Mouse (Mus musculus) heart, postnatal 10 days (tissue): ENCODE results near the gene Mvb12a. TPM values are rescaled to one million over a fixed set of nuclear protein-coding genes. Genes with fewer than 3 reads are reported as not detected.
A peak's percentile ranks its signal among the peaks of the same experiment; 100 is the strongest.

Experiments used
- DNase-seq, 2 experiments: peaks; one replicate each; pipeline ENCODE4 v3.0.0; 2021
- intact Hi-C: fragments of 180-260 bp; cut with DNase I; formaldehyde crosslinking; loops from one replicate; pipeline ENCODE4 v1.15.1; 2025
- total RNA-seq, 2 experiments: library from RNA; stranded (reverse); gene quantifications; 2 replicates each; pipeline ENCODE4 v1.2.3; 2021

Gene Mvb12a
- total RNA-seq, 2 experiments from 2014 or later, result 30.2 to 32.5 TPM

DNA sequence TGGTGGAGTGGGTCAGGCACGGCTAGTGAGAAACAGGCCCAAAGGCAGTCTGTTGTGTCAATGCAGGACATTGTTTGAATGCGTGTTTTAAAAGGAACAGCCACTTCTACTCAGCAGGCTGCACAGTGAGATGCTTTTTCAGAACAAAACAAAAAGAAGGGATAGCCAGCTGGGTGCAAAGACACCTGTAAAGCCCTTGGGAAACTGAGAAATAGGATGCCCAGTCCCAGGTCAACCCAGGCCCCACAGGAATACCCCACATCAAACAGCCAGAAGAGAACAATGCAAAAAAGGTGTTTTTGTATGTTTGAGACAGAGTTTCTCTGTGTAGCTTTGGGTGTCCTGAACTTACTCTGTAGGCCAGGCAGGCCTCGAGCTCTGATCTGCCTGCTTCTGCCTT lies 46.0 kb downstream of the Mvb12a start:
- intact Hi-C loops, result no loop called here
- no peak for DNase-seq

DNA sequence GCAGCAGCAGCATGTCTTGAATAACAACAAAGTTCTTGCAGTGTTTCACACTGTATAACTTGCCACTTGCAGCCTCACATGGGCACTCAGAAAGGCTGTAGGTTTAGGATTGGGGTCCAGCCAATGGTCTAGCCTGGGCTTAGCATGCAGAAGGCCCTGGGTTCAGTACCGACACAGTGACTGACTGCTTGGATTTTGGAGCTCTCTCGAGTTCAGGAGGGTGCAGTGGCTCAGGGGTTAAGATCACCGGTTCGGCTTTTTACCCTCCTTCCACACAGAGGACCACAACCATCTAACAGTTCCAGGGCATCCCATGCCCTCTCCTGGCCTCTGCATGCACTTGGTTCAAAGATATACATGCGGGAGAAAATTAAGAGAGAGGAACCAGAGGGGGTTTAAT lies 48.3 kb downstream of the Mvb12a start:
- peak in 1 of 2 experiments; percentile 18 for DNase-seq
- intact Hi-C loops, result no loop called here

DNA sequence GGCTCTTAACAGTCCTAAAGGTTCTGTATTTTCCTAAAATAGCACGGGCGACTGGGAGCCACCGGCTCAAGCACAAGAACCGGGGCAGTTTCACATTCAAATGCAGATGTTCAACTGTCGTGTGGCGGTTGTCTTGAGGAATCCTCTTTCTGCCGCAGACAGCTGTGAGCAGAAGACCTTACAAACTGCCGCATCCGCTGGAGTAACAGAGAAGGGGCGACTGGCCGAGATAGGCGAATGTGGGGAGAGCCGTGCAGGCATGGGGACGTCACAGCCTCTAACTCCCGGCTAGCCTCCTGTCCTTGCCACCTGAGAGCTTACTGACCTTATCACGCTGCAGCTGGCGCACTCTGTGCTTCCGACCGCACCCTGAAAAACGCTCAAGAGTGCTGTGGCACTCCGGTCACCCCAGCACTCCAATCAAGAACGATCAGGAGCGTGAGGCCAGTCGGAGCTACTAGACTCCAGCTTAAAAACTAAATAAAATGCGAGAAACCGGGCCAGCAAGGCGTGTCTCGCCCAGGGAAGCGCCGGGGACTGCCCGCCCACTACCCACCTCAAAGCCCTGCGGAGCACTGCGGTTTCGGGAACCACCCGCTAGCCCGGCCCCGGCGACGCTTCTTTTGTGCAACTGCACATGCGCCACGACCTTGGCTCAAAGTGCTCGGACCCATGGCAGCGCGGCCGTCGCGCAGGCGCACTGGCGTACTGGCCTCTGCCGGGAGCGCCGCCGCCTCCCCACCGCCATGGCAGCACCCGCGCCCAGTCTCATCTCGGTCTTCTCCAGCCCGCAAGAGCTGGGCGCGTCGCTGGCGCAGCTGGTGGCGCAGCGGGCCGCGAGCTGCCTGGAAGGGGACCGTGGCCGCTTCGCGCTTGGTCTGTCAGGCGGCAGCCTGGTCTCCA lies 49.0 kb downstream of the Mvb12a start, which contains the start of gene Pgls:
Gene Pgls (plus strand): TSS at position 706 of the 903 bp plus-strand sequence.
- intact Hi-C loops, result no loop called here

DNA sequence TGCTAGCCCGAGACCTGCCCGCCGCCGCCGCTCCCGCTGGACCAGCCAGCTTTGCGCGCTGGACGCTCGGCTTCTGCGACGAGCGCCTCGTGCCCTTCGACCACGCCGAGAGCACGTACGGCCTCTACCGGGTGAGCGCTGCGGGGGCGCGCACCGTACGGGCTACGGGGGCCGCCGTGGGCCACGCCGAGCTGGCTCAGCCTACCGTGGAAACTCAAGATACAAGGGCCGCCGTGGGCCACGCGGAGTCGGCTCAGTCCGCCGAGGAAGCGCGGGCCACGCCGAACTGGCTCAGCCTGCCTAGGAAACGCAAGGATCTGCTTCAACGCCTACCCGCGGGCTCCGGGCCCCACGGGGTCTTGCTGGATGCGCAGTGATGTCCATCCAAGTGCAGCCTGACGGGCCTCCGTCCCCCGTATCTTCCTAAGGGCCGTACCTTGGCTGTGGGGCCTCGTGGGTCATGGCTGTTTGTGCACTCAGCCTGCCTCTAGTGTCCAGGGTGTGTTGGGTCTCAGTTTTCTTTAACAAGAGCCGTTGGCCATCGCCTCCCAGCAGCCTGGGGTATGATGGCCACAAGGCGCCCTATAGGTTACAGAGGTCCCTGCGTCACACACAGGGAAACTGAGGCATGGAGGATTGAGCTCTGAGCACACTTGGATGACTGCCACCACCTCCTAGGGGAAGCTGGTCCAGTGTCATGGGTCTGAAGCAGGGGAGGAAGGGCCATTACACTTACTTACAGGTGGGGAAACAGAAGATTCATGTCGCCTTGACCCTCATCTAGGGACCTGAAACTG lies 49.9 kb downstream of the Mvb12a start:
- peak in 1 of 2 experiments; percentile 85 for DNase-seq
- intact Hi-C loops, result no loop called here

More for the DNA sequence above, 49.0 kb downstream of the Mvb12a start, which contains the start of gene Pgls:
- peak; percentile 96 to 97 for DNase-seq

DNA sequence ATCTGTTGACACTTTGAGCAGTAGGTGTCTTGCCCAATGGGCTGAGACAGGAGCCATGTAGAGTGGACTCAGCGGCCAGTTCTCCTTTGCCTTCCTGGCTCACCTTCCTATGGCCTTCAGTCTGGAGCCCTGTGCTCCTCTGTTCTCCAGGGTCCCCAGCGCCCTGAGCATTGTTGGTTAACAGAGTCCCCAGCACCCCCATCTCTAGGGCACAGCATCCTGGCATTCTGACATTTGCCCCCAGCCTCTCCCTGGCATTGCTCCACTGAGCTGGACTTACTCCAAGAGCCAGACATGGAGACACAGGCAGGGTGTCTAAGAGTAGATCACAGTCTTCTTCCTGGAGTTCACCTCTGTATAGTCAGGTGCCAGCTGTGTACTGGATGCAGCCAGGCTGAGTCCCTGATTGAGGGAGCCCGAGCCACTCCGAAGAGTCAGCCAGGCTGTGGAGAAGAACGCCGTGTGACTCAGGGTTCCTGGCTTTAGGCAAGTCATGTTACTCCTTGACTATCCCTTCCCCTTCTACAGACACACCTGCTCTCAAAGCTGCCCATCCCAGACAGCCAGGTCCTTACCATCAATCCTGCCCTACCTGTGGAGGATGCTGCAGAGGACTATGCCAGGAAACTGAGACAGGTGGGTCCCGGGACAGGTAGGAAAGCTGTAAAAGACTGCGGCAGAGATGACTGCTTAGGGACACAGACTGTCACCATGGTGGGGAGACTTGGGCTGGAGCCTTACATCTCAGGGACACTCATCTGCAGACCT lies 51.0 kb downstream of the Mvb12a start:
- intact Hi-C loops, result no loop called here

DNA sequence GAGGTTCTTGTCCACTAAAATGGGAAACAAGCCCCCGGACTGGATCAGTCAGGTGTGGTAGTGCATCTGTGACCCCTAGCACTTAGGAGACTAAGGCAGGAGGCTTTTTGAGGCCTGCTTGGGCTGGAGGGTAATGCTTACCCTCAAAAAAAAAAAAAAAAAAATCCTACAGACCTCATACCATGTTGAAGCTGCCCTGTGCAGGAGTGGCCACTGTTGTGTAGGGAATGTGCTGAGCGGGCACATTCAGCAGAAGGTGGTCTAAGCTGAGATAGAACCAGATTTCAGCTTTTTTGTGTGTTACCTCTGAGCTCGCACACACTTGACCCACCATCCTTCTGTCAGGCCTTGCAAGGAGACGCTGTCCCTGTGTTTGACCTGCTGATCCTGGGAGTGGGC lies 51.6 kb downstream of the Mvb12a start:
- intact Hi-C loops, result no loop called here
- DNase-seq, result no peak

More for the DNA sequence above, 51.0 kb downstream of the Mvb12a start:
- no peak for DNase-seq

DNA sequence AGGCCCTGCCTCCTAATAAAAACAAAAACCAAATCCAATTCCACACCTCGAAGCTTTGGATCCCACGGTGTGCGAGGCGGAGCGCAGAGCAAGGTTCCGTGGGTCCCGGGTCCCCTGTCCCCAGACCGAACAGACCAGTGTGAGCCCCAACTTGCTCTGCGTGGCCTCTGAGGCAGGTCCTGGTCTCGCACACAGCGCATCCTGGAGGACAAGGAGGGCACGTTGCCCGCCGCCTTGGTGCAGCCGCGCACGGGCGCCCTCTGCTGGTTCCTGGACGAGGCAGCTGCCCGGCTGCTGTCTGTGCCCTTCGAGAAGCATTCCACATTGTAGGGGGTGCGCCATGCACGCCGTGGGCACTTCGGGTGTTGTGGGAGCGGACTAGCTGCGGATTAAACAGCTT lies 53.1 kb downstream of the Mvb12a start:
- intact Hi-C loops, result loop anchor here (1.0 to 2.0 kb wide), 3 partner anchors 35 to 155 kb away; no protein-coding TSS in a partner anchor
- peak; percentile 90 to 94 for DNase-seq

DNA sequence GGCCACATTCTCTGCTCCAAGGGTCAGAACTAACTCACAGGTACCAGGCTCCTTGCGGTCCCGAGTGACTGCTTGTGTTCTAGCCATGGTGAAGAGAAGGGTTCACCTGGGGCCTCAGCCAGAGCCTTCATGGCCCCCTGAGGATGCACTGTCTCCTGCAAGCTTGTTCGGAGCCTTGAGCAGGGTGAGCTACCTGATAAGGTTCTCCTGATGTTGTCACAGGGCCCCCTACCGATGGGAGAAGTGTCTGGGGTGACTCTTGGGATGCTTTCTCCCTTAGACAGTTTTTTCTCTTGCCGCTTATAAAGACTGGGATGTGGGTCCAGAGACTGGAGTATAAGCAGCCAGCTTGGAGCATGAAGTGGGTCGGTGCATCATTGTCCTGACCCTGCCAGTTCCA lies 53.7 kb downstream of the Mvb12a start:
- intact Hi-C loops, result loop anchor here (1.0 to 2.0 kb wide), 3 partner anchors 35 to 156 kb away; no protein-coding TSS in a partner anchor

DNA sequence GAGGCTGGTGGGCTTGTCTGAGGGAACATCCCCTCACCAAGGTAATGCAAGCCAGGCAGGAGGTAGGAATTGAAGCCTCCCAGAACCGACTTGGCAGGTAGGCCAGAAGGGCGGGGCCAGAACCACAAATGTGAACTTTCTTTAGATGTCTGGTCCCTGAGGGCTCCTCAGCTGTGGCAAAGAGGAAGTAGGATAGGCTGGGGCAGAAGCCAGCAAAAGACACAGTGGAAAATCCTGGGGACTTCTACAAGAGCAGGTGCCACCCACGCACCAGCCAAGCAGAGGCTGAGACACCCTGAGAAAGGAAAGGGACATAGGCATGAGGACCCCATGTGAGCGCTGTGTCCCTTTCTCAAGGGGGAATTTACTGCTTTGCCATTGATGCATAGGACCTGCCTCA lies 54.1 kb downstream of the Mvb12a start:
- intact Hi-C loops, result loop anchor here (1.0 to 2.0 kb wide), 3 partner anchors 35 to 156 kb away; no protein-coding TSS in a partner anchor
- no peak for DNase-seq

More for the DNA sequence above, 53.7 kb downstream of the Mvb12a start:
- no peak for DNase-seq

DNA sequence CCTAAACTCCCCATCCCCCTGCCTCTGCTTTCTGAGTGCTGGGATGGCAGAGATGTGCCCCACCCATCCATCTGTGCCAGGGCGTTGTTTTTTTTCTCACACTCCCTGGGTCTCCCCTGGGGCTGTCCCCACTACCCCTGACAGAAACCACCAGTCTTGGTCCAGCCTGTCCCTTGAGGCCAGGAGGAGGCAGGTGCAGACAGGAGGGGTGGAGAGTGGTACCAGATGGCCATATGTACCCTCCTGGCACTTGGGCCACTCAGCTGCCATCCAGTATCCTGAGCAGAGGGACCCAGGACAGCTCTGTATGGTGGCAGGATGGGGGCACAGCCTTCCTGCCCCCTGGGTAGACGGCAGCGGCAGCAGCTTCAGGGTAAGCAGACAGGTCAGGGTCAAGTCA lies 54.7 kb downstream of the Mvb12a start, which contains the start of gene Fam129c:
Gene Fam129c (plus strand): TSS at position 198 of the 400 bp plus-strand sequence.
- no peak for DNase-seq
- intact Hi-C loops, result loop anchor here (2.0 kb wide), 1 partner anchor 157 kb away; no protein-coding TSS in a partner anchor

Other genes starting within 250 kb of the Mvb12a start
- gene Use1, start 176.1 kb upstream of the Mvb12a start, total RNA-seq, result 100 to 1,000 TPM; 110 to 116 TPM
- gene Ocel1, start 171.6 kb upstream of the Mvb12a start, total RNA-seq, result 10 to 100 TPM; 10.8 to 11.3 TPM
- 10 to 100 TPM; 57.8 to 60.1 TPM for gene Nr2f6, start 161.0 kb upstream of the Mvb12a start, total RNA-seq
- gene Ushbp1, start 147.1 kb upstream of the Mvb12a start, total RNA-seq, result 10 to 100 TPM; 38.0 to 42.7 TPM
- 10 to 100 TPM; 65.1 to 65.7 TPM for gene Babam1, start 146.1 kb upstream of the Mvb12a start, total RNA-seq
- gene Ankle1, start 136.9 kb upstream of the Mvb12a start, total RNA-seq, result 1 to 10 TPM; 2.8 to 3.4 TPM
- 10 to 100 TPM; 31.7 to 34.6 TPM for gene Abhd8, start 79.3 kb upstream of the Mvb12a start, total RNA-seq
- 100 to 1,000 TPM; 103 to 116 TPM for gene Mrpl34, start 78.0 kb upstream of the Mvb12a start, total RNA-seq
- 10 to 100 TPM; 37.8 to 39.1 TPM for gene Dda1, start 73.7 kb upstream of the Mvb12a start, total RNA-seq
- gene Ano8, start 57.0 kb upstream of the Mvb12a start, total RNA-seq, result 10 to 100 TPM; 14.6 to 15.3 TPM
- 10 to 100 TPM; 19.7 to 22.1 TPM for gene Gtpbp3, start 54.8 kb upstream of the Mvb12a start, total RNA-seq
- 10 to 100 TPM; 21.8 to 22.0 TPM for gene Plvap, start 31.2 kb upstream of the Mvb12a start, total RNA-seq
- under 1 TPM in 1 of 2 experiments, not detected in 1; 0.17 TPM for gene Ccdc194, start 17.2 kb upstream of the Mvb12a start, total RNA-seq
- gene Bst2, start 5.5 kb upstream of the Mvb12a start, total RNA-seq, result 10 to 100 TPM; 13.0 to 13.5 TPM
- gene Tmem221, start 15.9 kb downstream of the Mvb12a start, total RNA-seq, result under 1 TPM in 1 of 2 experiments, not detected in 1; 0.27 TPM
- gene Nxnl1, start 23.7 kb downstream of the Mvb12a start, total RNA-seq, result under 1 TPM in 1 of 2 experiments, not detected in 1; 0.12 TPM
- 100 to 1,000 TPM; 118 to 120 TPM for gene Slc27a1, start 26.0 kb downstream of the Mvb12a start, total RNA-seq
- gene Pgls, start 49.3 kb downstream of the Mvb12a start, total RNA-seq, result 10 to 100 TPM; 78.8 to 87.3 TPM
- 1 to 10 TPM in 1 of 2 experiments, under 1 TPM in 1; 0.81 to 1.3 TPM for gene Fam129c, start 54.7 kb downstream of the Mvb12a start, total RNA-seq
- gene Colgalt1, start 68.1 kb downstream of the Mvb12a start, total RNA-seq, result 10 to 100 TPM; 46.3 to 54.9 TPM
- gene Unc13a, start 128.8 kb downstream of the Mvb12a start, total RNA-seq, result 1 to 10 TPM; 1.1 to 1.5 TPM
- gene Jak3, start 133.4 kb downstream of the Mvb12a start, total RNA-seq, result 10 to 100 TPM; 14.3 to 15.0 TPM
- gene Insl3, start 146.3 kb downstream of the Mvb12a start, total RNA-seq, result 1 to 10 TPM; 5.1 to 5.4 TPM
- 10 to 100 TPM; 12.0 to 12.2 TPM for gene B3gnt3, start 158.9 kb downstream of the Mvb12a start, total RNA-seq
- 1 to 10 TPM; 1.3 to 2.4 TPM for gene Fcho1, start 182.8 kb downstream of the Mvb12a start, total RNA-seq